Mouse (Mus musculus) spleen, postnatal 14 days (tissue): ENCODE data around the gene Spsb1.

Source experiments
- DNase-seq, 2 experiments: peaks; one replicate each; pipeline ENCODE4 v3.0.0; 2021 to 2022; ENCODE audit warnings: low spot score in 2 of 2

Spsb1 gene

DNA sequence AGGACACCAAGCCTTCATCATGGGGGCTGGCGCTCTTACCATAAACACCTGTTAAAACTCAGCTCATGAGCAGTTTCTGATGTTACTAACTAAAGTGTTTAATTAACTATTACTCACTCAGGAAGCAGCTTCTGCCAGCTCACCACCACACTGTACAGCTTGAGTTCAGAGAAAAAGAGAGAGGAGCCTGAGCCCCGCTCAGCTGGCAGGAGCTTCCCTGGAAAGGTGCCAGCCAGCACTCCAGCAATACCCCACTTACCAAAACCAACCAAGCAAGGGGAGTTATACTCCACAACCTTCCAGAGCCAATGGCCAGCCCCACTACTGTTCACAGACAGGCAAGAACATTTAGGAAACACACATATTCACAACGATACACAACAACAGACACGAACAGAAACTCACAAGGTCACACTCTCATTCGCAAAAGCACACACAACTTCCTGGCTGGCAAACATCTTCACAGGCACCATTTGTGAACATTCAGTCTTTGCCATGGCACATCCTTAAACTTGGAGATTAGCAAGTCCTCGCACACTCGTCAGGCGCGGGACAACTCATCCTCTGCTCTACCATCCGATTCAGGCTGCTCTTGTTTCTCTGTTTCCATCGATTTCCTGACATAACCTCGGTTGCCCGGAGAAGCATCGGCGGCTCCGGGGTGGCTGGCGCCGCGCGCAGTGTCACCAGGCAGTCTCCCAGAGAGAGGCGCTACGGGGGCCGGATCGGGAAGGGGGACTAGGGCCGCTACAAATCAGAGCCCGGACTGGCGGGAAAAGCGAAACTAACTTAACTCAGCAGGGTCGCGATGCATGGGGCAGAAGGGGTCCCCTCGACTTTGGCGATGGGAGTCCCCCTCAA lies 992 bp downstream of the Spsb1 start:
- DNase-seq, result no peak

DNA sequence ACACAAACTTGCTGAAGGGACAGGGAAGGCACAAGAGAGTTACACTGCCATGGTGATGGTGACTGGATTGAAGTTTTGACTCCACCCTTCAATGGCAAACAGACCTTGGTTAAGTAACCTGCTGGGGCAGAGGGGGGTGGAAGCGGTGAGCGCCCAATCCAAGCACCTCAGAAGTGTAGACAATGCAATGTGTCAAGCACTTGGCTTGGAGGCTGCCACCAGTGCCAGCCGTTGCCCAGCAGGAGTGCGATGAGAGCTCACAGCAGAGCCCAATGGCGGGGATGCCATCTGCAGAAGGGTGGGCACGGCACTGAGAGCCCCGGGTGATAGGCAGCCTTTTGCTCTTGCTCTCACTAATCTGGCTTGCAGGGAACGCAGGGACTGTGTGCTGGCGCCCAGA lies 2.6 kb downstream of the Spsb1 start:
- no peak for DNase-seq

DNA sequence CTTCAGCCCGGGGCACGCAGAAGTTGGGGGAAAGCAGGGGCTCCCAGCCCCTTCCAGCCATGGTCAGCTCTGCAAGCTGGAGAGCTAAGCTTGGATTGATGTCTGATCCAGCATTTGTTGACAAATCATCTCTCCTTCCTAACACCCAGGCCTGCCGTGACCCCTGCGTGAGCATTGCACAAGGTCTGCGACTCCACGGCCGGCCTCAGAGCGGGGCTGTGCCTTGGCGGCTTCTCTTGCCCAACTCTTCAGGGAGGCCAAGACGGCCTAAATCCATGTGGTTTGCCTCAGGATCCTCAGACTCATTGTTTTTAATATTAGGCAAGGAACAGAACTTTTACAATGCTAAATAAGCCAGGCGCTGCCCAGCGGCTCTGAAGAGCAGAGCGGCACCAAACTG lies 3.6 kb downstream of the Spsb1 start:
- DNase-seq, result no peak

DNA sequence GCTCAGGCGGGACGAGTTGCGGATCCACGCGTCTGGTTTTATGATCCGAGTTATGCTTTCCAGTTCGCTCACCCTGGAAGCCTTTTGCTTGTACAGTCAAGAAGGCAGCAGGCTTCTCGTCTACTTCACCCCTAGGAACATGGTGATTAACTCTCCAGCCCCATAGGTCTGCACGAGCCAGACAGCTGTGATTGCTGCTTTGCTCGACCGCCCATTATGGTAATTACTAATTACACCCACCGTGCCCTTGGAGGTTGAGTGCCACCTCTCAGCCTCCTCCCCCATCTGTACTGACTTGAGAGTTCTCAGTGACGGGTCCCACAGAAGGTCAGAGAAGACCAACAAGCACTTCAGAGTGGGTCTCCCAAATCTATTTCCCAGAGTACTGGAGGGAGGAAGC lies 5.2 kb downstream of the Spsb1 start:
- no peak for DNase-seq

DNA sequence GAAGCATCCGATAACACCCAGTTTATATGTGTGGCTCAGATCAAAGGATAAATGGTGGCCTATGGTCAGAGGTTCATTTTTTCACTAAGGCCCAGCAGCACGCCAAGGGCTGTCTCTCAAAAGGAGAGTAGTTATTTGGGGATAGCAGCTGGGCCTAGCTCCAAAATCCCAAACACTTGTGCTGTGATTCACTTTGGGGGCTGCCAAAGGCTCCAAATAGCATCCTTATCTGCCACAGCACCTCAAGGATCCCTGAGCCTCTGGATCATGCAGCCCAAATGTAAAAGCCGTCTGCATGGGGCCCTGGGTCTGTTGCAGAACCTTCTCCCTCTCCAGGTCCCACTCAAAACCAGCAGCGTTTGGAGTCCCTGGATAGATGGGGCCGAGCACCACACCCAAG lies 6.7 kb downstream of the Spsb1 start:
- no peak for DNase-seq

DNA sequence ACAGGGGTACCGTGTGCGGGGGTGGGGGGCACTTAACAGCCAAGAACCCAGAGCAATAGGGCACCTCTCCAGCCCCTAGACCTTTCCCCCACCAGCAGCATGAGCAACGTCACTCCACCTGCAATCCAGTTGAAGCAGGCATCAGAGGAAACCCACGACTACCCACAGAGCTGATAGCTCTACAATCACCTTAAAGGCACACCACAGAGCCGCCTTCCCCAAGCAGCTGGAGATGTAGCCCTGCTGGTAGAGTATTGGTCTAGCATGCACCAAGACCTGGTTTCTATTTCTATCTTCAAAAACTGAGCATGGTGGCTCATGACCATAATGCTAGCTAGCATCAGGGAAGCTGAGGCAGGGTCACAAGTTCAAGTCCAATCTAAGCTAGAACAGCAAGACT lies 7.4 kb downstream of the Spsb1 start:
- no peak for DNase-seq

DNA sequence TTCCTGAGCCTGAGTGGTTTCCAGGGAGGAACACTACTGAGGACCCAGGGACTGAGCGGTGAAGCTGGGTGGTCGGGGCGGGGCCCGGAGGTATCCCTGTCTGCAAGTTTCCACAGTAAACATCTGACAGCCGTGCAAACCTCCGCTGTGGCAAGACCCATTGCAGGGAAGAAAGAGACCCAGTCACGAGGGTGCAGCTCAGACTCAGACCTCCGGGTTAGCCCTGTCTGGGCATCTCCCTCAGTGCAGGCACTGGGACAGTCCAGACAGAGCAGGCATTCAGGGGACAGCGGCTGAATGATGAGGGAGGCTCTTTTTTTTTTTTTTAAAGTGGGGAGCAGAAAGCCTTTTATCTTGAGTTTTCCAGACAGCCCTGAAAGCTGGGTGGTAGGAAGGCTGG lies 9.6 kb downstream of the Spsb1 start:
- no peak for DNase-seq

DNA sequence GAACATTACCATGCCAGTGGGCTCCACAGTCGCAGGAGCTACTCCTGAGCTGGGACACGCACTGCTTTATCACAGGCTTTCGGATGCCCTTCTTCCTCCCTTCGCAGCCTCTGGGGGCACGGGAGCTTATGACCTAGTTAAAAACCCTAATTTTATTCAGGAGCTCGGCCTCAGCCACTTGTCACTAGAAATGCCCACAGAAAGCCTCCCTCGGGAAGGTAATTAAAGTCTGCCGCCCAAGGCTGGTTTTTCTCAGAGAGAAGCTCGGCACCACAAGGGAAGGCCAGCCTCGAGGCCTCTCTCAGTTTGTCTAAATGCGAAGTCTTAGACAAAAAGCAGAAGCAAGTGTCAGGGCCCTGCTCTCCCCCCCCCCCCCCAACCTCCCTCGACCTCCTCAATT lies 10.6 kb downstream of the Spsb1 start:
- DNase-seq, result no peak

DNA sequence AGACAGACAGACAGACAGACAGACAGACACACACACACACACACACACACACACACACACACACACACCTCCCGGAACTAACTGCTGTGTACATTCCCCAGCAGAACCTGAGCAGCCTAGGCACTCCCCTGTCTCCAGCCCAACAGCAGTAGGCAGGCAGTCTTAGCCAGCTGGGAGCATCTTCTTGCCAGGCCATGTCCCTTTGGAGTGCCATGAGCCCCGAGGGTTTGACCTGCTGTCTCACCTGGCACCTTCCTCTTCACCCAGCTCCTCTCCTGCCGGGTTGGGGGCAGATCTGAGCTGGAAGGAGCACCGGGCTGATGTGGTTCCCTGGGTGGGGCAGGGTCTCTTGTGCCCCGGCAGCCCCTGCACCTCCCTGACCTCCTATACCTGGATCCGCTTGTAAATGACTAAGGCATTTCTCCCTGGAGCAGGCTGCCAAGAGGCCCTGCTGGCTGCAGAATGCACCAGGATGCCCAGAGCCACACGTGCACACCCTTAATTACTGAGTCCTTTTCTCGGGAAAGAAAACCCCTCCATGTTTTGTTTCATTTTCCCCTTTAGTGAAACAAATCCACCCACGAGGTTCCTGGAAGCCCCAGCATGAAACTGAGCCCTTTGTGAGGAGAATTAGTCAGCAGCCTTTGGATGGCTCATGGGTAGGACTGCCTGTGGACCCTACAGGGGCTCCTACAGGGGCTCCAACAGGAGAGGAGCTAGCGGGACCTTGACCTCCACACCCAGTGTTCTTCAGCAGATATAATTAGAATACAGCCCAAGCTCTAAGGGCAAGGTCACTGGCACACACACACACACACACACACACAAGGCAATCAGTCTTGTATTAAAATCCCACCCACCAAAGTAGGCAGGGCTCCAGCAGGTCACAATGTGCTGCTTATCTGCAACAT lies 11.8 kb downstream of the Spsb1 start:
- DNase-seq, result no peak

DNA sequence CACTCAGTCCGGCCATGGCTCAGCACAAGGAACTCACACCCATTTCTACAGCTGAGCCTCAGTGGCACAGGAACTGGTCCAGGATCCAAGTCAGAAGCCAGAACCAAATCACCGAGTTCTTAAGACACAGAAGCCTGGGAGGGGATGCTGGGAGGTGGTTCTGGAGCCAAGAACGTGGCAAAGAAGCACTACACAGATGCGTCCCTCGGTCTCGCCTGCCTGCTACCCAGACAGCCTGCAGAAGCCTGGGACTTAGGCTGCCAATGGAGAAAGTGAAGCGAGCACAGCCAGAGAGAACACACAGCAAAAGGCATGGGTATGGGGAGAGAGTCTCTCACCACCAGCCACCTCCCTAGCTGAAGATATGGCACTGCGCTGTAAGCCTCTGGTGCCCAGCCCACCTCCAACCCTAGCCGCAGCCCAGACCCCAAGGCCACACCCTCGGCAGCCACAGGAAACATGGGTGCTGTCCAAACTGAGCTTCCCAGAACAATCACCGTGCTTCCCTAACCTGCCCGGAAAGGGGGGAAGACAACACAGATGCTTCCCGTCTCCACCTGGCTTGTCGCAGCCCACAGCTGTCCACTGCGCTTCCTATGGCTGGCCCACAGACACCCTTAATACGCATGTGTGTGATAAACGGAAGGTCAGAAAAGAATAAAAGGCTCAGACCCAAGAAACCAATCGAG lies 13.6 kb downstream of the Spsb1 start:
- DNase-seq, result no peak

DNA sequence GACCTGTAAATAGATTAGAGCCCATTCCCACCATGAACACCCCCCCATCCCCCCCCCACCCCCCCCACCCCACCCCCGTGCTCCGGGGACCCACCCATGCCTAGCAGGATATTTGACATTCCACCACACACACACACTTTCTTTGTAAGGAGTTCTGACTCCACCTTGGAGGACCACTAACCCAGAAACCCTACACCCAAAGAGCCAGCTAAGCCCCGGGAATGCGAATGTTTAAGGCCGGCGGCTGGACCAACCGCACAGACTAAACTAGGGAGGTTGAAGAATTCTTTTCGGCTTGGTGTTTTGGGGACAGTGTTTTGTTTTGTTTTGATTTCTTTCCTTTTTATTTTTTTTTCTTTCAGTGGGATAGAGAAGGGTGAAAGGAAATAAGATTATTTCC lies 16.1 kb downstream of the Spsb1 start:
- DNase-seq, result no peak

DNA sequence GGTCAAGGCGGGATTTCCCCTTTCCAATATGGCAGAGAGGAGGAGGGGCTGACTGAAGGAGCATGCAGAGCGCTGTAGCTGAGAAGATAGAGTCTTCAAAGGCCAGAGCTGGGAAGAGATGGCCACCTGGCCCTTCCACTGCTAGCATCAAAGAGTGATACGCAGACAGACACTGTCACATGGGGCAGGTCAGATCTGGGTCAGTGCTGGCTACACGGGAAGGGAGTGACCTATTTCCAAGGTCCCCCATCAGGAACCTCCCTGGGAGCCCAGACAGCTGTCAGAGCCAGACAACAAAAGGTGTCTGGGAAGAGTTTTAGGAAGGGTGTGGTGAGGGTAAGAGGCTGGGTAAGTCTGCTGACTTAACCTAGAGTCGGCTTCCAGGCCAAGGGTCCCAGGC lies 17.9 kb downstream of the Spsb1 start:
- DNase-seq, result no peak

DNA sequence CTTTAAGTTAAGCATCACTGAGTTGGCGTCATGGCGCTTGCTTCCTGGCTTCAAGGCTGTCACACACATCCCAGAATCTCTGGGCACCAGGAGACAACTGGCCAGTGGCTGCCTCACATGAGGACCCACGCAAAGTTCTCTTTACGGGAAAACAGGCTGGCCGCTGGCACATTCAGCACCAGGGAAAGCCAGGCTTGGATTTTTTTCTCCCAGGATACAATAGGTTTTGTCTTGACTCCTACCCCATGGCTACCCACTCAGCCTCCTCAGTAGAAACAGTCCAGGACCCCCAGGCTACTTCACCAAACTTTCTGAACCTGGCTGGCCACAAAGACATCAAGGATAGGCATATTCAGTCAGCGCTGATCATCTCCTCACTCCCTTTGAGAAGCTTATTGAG lies 19.4 kb downstream of the Spsb1 start:
- DNase-seq, result no peak

DNA sequence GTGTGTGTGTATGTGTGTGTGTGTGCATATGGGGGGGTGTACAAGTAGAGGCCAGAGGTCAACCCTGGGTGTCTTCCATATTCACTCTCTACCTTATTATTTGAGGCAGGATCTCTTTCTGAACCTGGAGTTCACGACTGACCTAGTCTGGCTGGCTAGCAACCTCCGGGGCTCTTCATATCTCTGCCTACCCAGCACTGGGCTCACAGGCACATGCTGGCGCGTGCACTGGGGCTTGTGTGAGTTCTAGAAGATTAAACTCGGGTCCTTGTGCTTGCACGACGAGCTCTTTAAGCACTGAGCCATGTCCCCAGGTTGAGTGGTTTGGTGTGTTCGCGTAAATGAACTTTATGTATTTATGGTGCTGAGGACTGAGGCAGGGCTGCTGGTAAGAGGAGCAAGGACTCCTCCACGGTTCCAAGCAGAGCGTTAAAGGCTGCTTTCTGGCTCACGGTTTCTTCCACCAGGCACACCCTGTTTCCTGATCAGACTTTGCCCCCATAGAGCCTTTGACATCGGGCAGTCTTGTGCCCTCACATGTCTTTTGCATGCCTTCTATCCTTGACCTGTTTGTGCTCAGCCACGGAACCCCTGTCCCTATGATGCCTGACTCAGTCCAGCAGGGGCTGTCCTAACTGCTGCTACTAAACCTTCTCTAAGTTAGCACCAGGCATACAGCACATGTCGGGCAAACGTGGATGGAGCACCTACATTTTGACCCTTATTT lies 21.2 kb downstream of the Spsb1 start:
- no peak for DNase-seq

DNA sequence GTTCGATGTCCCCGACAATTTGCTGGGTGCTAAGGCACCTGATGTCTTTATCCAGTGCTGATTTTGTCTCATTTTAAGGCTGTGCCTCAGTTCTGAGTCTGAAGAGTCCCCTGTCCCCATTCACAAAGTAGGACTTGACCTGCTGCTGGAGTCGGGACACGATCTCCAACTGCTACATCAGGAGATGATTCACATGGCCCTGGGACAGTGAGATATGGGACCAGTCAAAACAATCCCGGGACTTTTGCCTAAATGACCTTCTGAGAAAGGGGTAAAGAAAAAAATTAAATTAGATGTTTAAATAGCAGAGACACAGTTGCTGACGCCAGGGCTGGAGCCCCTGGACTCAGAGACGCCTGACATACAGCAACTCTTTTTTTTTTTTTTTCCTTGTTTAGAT lies 21.8 kb downstream of the Spsb1 start:
- no peak for DNase-seq

DNA sequence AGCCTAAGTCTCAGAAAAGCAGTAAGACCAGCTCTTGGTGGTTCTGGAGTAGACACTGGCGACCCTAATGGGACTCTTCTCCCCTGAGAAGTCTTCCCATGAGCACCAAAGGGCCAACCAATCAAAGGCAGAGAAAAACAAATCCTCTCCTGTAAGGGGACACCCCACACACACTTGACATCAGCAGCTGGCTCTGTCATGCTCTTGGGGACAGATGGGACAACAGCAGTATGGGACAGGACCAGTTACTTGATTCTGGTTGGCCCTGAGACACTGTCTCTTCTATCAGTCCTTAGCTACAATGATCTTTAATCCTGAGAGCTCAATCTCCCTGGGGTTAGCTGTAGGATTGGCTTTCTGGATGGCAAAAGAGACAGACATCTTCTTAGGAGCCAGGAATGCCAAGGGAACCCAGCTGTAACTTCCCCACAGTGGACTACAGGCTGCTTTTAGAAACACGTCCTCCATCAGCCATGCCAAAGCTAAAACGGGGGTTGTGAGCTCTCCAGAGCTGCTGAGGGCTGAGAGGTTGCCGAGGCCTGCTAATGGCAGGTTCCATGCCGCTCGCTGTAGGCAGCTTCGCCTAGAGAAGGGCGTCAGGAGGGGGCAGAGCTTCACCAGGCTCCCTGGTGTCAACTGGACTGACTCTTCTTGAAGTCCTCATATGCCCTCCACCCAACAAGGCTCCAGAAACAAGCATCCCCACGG lies 22.6 kb downstream of the Spsb1 start:
- DNase-seq, result no peak

DNA sequence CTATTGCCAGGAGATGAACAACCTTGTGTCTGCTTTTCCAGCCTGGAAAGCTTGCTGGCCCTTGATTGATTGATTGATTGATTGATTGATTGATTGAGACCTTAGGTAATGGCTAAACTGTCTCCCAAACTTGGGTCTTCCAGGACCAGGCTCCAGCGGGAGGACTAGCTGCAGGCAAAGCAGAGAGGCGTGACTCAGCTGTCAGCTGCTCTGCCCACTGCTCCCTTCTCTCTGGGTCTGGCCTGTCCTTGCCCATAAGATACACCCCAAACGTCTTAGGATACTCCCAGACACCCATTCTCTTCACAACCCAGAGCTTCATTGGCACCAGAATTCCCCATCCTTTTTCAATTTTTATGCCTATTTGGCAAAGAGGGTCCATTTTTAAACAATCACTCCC lies 24.1 kb downstream of the Spsb1 start:
- DNase-seq, result no peak

DNA sequence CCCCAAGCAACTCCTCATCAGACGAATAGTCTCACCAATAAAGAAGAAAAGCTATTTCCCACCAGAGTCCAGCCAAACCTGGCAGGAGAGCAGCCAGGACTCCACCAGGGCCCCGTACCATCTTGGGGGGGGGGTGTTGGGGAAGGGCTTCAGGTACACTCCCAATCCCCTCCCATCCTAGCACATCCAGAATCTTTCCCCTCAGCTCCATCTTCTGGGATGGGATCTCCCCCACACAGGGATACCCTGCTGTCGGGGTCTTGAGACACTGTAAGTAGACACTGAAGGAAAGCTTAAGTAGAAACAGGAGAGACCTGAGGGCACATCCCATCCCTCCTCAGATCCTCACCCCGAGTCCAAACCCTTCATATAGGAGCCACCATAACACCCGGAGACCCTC lies 31.8 kb downstream of the Spsb1 start:
- DNase-seq, result no peak

DNA sequence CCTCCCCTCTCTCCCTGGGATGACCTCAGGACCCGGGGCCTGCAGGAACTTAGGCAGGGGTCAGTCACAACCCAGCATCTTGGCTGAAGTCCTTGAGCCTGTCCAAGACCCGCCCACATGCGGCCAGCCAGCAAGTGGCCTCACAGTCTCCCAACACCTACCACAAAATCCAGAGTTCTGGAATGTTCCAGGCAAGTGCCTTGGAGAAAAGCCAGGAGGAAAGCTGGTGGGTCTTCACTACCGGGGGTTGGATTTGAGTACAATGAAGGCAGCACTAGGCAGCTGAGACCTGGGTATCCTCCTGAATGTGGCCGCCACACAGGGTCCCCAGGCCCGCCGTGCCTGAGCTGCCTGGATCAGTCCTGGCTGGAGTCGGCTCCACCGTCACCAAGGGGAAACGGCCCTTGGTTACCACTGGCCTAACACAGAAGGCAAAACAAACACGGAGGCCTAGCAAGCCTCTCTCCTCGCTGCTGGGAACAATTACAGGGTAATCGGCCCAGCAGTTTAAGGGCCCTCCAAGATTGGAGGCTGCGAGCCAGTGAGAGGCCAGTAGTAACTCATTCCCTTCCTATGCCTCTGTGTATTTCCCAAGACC lies 32.6 kb downstream of the Spsb1 start:
- no peak for DNase-seq

DNA sequence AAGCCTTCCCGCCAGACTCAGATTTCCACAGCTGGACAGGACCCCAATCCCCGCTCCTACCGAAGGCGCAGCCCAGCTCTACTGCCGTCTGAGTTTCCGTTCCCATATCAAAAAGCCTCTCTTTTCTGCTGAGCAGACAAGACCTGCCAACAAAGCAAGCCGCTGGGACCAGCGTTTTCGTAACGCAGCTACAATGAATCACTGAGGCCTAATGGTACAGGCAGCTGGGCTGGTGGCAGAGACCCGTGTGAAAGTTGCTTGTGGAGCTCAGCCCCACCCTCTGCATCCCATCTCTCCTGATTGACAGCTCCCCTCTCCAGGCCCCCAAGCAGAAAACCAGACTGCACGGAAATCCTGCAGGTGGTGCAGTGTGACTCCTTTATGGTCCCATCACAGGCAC lies 34.0 kb downstream of the Spsb1 start:
- no peak for DNase-seq
